In the genomic region with DNA sequence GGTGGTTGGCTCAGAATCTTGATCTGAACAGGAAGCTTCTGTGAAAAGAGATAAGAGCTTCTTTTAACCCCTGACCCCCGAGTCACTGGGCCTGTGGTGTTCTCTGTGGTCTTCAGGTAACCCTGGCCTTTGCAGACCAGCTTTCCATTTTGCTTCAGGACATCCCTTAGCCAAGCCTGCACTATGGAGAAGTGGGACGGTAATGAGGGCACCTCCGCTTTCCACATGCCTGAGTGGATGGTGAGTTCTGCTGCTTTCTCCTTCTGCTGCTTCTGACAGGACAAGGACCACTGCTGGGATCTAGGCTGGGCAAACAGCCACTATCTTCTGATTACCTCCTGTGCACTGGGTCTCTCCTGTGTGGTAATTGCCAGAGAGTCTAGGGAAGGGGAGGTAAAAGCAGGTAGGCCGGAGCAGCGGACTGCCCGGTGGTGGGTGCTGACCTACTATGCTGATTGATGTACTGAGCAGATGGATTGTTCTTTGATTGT, we compare ENCODE assay signal across 9 mouse cellular contexts.
DNase-seq lines count a peak whose midpoint lies in the region; ATAC-seq and TF ChIP-seq lines count a peak whose summit lies in the region.
"Had no signal": no experiment of that assay in that cellular context is flagged by ENCODE, and none has a peak within 500 bp of the region (broad histone marks: within the 10 kb centered on the region; RNA-seq: fewer than 3 reads in every experiment).

No protein-coding gene starts in this region.

- no peak for TF ChIP-seq POLR2A in lung, adult 2 months (IDR thresholded peaks at IDR 0.05; ENCODE audit: borderline replicate concordance, extremely low read depth, low read depth, low read length)
- no peak for TF ChIP-seq POLR2A in limb, embryonic 14.5 days (IDR thresholded peaks at IDR 0.05; ENCODE audit: borderline replicate concordance, extremely low read depth, insufficient read depth, insufficient read length)

- ATAC-seq in limb, embryonic 14.5 days (ENCODE audit: low FRiP score, low read depth), result no peak

- H3K9ac ChIP-seq in limb, embryonic 14.5 days (ENCODE audit: low read depth, low read length, severe bottlenecking), result no peak overlapping the region

- intact Hi-C loops in gastrocnemius, adult 2 months (cut with DNase I), result loop anchor here (5.0 kb wide), 4 partner anchors 93 to 503 kb away; no protein-coding TSS in a partner anchor
- intact Hi-C loops in gastrocnemius, postnatal 36 days (cut with DNase I), result loop anchor here (2.0 to 5.0 kb wide), 3 partner anchors 227 to 503 kb away; no protein-coding TSS in a partner anchor

- peaks cover 7% of the 10 kb centered on the region for H3K4me1 ChIP-seq in lung, adult 2 months (ENCODE audit: control insufficient read depth, insufficient read depth, low read length)
- 0 out of 2 replicates have a peak, but pooled peaks cover 3% of the 10 kb centered on the region for H3K4me1 ChIP-seq in limb, embryonic 14.5 days (ENCODE audit: control insufficient read depth, insufficient read depth, low read length)

- no peaks in the 10 kb centered on the region for H3K27me3 ChIP-seq in limb, embryonic 14.5 days (ENCODE audit: control insufficient read depth, insufficient read depth, low read length)

- H3K9me3 ChIP-seq in limb, embryonic 14.5 days (ENCODE audit: control insufficient read depth, low read length), result no peaks in the 10 kb centered on the region

- TF ChIP-seq CTCF in gastrocnemius, adult 2 months (IDR thresholded peaks at IDR 0.05), result no peak
- TF ChIP-seq CTCF in lung, adult 2 months (IDR thresholded peaks at IDR 0.05; ENCODE audit: insufficient read depth, low read length), result no peak

- 77% methylated on average over 6 of the region's 6 CpGs for WGBS in lung, adult 2 months
- 91% methylated on average over 6 of the region's 6 CpGs for WGBS in limb, embryonic 14.5 days

- H3K4me3 ChIP-seq in gastrocnemius, adult 2 months, result no peak overlapping the region
- peak overlapping the region; percentile 11 for H3K4me3 ChIP-seq in lung, adult 2 months (replicated peaks; ENCODE audit: extremely low read depth, low read depth, low read length)
- no peak overlapping the region for H3K4me3 ChIP-seq in limb, embryonic 14.5 days (replicated peaks; ENCODE audit: low read length)

- no peak for DNase-seq in gastrocnemius, adult 2 months
- no peak for DNase-seq in gastrocnemius, postnatal 36 days
- DNase-seq in lung, adult 2 months, result no peak
- DNase-seq in lung, postnatal 25 days (ENCODE audit: low spot score), result no peak
- DNase-seq in cerebellum, postnatal 14 days, result peak; percentile 65 to 75
- DNase-seq in limb, embryonic 14.5 days (ENCODE audit: low spot score), result no peak
- DNase-seq in adrenal gland, postnatal 14 days, result no peak
- DNase-seq in gastrocnemius, postnatal 4 days (ENCODE audit: low spot score in 2 of 2), result no peak

- no peaks in the 10 kb centered on the region for H3K36me3 ChIP-seq in limb, embryonic 14.5 days (ENCODE audit: control insufficient read depth, insufficient read depth, low read length)

- peak overlapping the region; percentile 38; the same call in 1 of the 2 replicates for H3K4me2 ChIP-seq in limb, embryonic 14.5 days (replicated peaks; ENCODE audit: low read depth, low read length, severe bottlenecking)

- H3K27ac ChIP-seq in gastrocnemius, adult 2 months, result peak overlapping the region; percentile 43; the same call in 1 of the 2 replicates
- H3K27ac ChIP-seq in limb, embryonic 14.5 days (replicated peaks; ENCODE audit: low read depth, low read length), result no peak overlapping the region
- H3K27ac ChIP-seq: macrophage had no signal

Comparison
In these comparisons a context has a peak if more than half of its experiments do, and no peak if none do; other contexts are left out.
1. DNase-seq: peak in cerebellum, postnatal 14 days (2 of 2); none in gastrocnemius, adult 2 months (single experiment), gastrocnemius, postnatal 36 days (0 of 2), lung, adult 2 months (single experiment), lung, postnatal 25 days (single experiment), limb, embryonic 14.5 days (single experiment), adrenal gland, postnatal 14 days (single experiment) and gastrocnemius, postnatal 4 days (0 of 2).